Mouse (Mus musculus): Measurements from ENCODE around the gene Fam45a. TPM values are rescaled to one million over a fixed set of nuclear protein-coding genes. Genes with fewer than 3 reads are reported as not detected.
"Not testable (repeated sequence)": the region's sequence is repeated elsewhere in the genome, so short reads cannot be mapped to it uniquely, and the experiment has no call there.

Gene Fam45a
- total RNA-seq, 1 experiment: 17.0 TPM

DNA sequence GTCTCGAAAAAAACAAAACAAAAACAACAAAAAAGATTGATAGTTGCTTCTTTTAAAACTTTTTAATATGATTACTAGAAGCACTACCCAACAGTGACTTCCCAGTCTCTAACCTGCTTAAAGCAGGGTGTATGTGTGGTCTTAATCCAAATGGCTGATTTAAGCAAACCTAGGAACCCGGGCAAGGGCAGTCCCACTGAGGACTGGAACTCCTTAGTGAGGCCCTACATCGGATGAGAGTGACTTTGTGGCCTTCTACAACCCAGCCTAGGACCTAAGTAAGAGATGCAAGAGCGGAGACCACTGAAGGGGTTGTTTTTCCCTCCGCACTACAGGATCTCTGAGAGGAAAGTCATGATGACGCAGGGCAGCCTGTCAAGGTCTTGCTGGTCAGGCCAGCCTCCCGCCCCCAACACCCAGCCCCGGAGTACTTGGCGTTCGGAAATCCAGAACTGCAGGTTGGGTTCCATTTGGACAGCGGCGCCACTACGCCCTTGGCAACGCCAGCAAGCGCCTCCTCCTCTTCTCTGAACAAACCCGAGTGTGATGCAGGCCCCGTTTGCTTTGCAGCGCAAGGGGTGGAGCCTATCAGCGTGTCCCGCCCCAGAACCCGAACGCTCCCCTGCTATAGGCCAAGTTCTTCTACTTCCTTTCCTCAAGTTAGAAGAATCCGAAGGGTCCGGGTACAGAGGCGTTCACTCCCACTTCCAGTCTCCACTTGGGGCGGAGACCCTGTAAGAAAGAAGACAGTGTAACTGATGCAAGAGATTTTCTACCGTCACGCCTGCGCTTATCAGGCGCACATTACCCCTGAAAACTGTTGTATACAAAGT, 49.7 kb downstream of the Fam45a start, which contains the start of gene Sfxn4:
Sfxn4 (minus strand) TSS at position 612 of the 833 bp plus-strand sequence.
- Histone ChIP-seq H3K27ac (ENCODE audit: insufficient read depth, low read depth, low read length, poor library complexity, severe bottlenecking) (no peak within 1 kb of the TSS), H3K4me1 (ENCODE audit: control insufficient read depth in 2 of 2, insufficient read depth in 2 of 2, low read length in 2 of 2, poor library complexity in 1 of 2) (0 out of 4 replicates have a peak, but pooled peaks cover 0 to 2% of the 10 kb centered on the region in 2 experiments), H3K9ac (ENCODE audit: insufficient read depth, low read depth, low read length, poor library complexity, severe bottlenecking) (peak within 1 kb of the TSS; percentile 15), H3K9me3 (ENCODE audit: control insufficient read depth, insufficient read depth, low read depth, low read length) (no peaks in the 10 kb centered on the region), H3K4me3 (ENCODE audit: insufficient read depth in 1 of 2, low read depth in 1 of 2, low read length in 2 of 2, poor library complexity in 1 of 2, severe bottlenecking in 1 of 2) (peak within 1 kb of the TSS; percentile 34 to 62), H3K36me3 (ENCODE audit: control insufficient read depth, insufficient read depth, low read length, poor library complexity, severe bottlenecking) (peaks cover 3% of the 10 kb centered on the region)
- peak; percentile 93 for DNase-seq (ENCODE audit: low read depth, low spot score)
- in situ Hi-C loops (cut with MboI; ENCODE audit: low sequenced_read_pairs in 2 of 2, unreplicated experiment in 2 of 2): no loop called here
- TF ChIP-seq ZC3H11A (IDR thresholded peaks at IDR 0.05; ENCODE audit: borderline replicate concordance, low read depth, low read length) (no peak), ZNF384 (IDR thresholded peaks at IDR 0.05; ENCODE audit: low read depth, low read length) (no peak), HCFC1 (IDR thresholded peaks at IDR 0.05; ENCODE audit: borderline replicate concordance, insufficient read depth, low read length) (no peak), CHD2 (IDR thresholded peaks at IDR 0.05; ENCODE audit: low read depth, low read length) (no peak), MAFK (IDR thresholded peaks at IDR 0.05; ENCODE audit: insufficient read depth, low read depth, low read length) (0 out of 2 replicates have a peak, but pooled peaks have one; percentile 3)

DNA sequence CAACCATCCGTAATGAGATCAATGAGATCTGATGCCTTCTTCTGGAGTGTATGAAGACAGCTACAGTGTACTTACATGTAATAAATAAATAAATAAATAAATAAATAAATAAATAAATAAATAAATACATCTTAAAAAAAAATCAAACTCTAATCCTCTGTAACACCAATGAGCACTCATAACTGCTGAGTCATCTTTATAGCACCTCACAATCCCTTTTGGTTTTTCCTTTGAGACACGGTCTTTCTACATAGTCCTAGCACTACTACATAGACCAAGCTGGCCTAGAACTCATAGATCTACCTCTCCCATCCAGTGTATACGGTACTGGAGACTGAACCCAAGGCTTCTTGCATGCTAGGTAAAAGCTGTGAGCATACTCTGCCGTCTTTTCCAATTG, 54.8 kb downstream of the Fam45a start:
- H3K27ac ChIP-seq (ENCODE audit: insufficient read depth, low read depth, low read length, poor library complexity, severe bottlenecking); in situ Hi-C loops (cut with MboI; ENCODE audit: low sequenced_read_pairs in 2 of 2, unreplicated experiment in 2 of 2); H3K4me3 ChIP-seq (ENCODE audit: insufficient read depth in 1 of 2, low read depth in 1 of 2, low read length in 2 of 2, poor library complexity in 1 of 2, severe bottlenecking in 1 of 2); H3K4me1 ChIP-seq (ENCODE audit: control insufficient read depth in 2 of 2, insufficient read depth in 2 of 2, low read length in 2 of 2, poor library complexity in 1 of 2); H3K9ac ChIP-seq (ENCODE audit: insufficient read depth, low read depth, low read length, poor library complexity, severe bottlenecking); H3K9me3 ChIP-seq (ENCODE audit: control insufficient read depth, insufficient read depth, low read depth, low read length); DNase-seq (ENCODE audit: low read depth, low spot score): not testable (repeated sequence)
- peaks cover 12% of the 10 kb centered on the region for H3K36me3 ChIP-seq (ENCODE audit: control insufficient read depth, insufficient read depth, low read length, poor library complexity, severe bottlenecking)
- TF ChIP-seq MAFK (IDR thresholded peaks at IDR 0.05; ENCODE audit: insufficient read depth, low read depth, low read length): peak; percentile 82

DNA sequence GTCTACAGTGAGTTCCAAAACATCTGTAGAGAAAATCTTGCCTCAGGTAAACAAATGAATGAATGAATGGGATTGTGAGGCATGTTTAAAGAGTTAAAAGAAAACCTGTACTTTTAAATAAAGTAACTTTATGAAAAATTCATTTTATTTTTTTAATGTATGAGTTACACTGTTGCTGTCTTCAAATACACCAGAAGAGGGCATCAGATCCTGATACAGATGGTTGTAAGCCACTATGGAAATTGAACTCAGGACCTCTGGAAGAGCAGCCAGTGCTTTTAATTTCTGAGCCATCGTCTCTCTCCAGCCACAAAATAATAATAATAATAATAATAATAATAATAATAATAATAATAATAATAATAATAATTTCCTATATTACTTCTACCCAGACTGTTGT, 59.1 kb downstream of the Fam45a start:
- in situ Hi-C loops (cut with MboI; ENCODE audit: low sequenced_read_pairs in 2 of 2, unreplicated experiment in 2 of 2): no loop called here
- Histone ChIP-seq H3K4me3 (ENCODE audit: insufficient read depth in 1 of 2, low read depth in 1 of 2, low read length in 2 of 2, poor library complexity in 1 of 2, severe bottlenecking in 1 of 2) (no peak overlapping the region), H3K9me3 (ENCODE audit: control insufficient read depth, insufficient read depth, low read depth, low read length) (no peaks in the 10 kb centered on the region), H3K27ac (ENCODE audit: insufficient read depth, low read depth, low read length, poor library complexity, severe bottlenecking) (no peak overlapping the region), H3K4me1 (ENCODE audit: control insufficient read depth in 2 of 2, insufficient read depth in 2 of 2, low read length in 2 of 2, poor library complexity in 1 of 2) (no peaks in the 10 kb centered on the region), H3K36me3 (ENCODE audit: control insufficient read depth, insufficient read depth, low read length, poor library complexity, severe bottlenecking) (peaks cover 10% of the 10 kb centered on the region; the same call in 1 of the 2 replicates), H3K9ac (ENCODE audit: insufficient read depth, low read depth, low read length, poor library complexity, severe bottlenecking) (no peak overlapping the region)
- DNase-seq (ENCODE audit: low read depth, low spot score): no peak
- TF ChIP-seq ZNF384 (IDR thresholded peaks at IDR 0.05; ENCODE audit: low read depth, low read length): no peak
- TF ChIP-seq MAFK (IDR thresholded peaks at IDR 0.05; ENCODE audit: insufficient read depth, low read depth, low read length): no peak
- TF ChIP-seq HCFC1 (IDR thresholded peaks at IDR 0.05; ENCODE audit: borderline replicate concordance, insufficient read depth, low read length): no peak
- TF ChIP-seq CHD2 (IDR thresholded peaks at IDR 0.05; ENCODE audit: low read depth, low read length): no peak
- no peak for TF ChIP-seq ZC3H11A (IDR thresholded peaks at IDR 0.05; ENCODE audit: borderline replicate concordance, low read depth, low read length)

DNA sequence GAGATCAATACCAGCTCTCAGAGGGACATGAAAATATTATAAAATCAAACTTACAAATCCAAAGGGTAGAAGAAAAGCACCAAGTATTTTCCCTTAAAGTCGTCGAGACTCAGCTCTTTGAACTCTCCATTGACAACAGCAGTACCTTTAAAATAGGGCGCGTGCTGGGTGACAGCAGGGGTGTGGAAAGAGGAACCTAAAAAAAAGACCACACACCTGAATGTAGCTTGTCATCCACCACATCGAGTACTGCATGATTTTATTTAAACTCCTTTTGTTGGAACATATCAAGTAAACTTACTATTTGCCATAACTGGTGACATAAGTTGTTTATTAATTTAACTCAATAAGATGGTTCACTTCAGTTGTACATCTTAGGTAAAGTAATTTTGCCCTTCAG, 60.0 kb downstream of the Fam45a start:
- Histone ChIP-seq H3K4me1 (ENCODE audit: control insufficient read depth in 2 of 2, insufficient read depth in 2 of 2, low read length in 2 of 2, poor library complexity in 1 of 2) (no peaks in the 10 kb centered on the region), H3K9ac (ENCODE audit: insufficient read depth, low read depth, low read length, poor library complexity, severe bottlenecking) (no peak overlapping the region), H3K9me3 (ENCODE audit: control insufficient read depth, insufficient read depth, low read depth, low read length) (no peaks in the 10 kb centered on the region), H3K27ac (ENCODE audit: insufficient read depth, low read depth, low read length, poor library complexity, severe bottlenecking) (no peak overlapping the region), H3K4me3 (ENCODE audit: insufficient read depth in 1 of 2, low read depth in 1 of 2, low read length in 2 of 2, poor library complexity in 1 of 2, severe bottlenecking in 1 of 2) (no peak overlapping the region), H3K36me3 (ENCODE audit: control insufficient read depth, insufficient read depth, low read length, poor library complexity, severe bottlenecking) (peaks cover 10% of the 10 kb centered on the region; the same call in 1 of the 2 replicates)
- in situ Hi-C loops (cut with MboI; ENCODE audit: low sequenced_read_pairs in 2 of 2, unreplicated experiment in 2 of 2): no loop called here
- DNase-seq (ENCODE audit: low read depth, low spot score): no peak
- no peak for TF ChIP-seq HCFC1 (IDR thresholded peaks at IDR 0.05; ENCODE audit: borderline replicate concordance, insufficient read depth, low read length)
- no peak for TF ChIP-seq MAFK (IDR thresholded peaks at IDR 0.05; ENCODE audit: insufficient read depth, low read depth, low read length)
- TF ChIP-seq ZNF384 (IDR thresholded peaks at IDR 0.05; ENCODE audit: low read depth, low read length): no peak
- no peak for TF ChIP-seq ZC3H11A (IDR thresholded peaks at IDR 0.05; ENCODE audit: borderline replicate concordance, low read depth, low read length)
- no peak for TF ChIP-seq CHD2 (IDR thresholded peaks at IDR 0.05; ENCODE audit: low read depth, low read length)
